Mouse (Mus musculus): ENCODE data around the gene Csnk2b.

Csnk2b gene

DNA sequence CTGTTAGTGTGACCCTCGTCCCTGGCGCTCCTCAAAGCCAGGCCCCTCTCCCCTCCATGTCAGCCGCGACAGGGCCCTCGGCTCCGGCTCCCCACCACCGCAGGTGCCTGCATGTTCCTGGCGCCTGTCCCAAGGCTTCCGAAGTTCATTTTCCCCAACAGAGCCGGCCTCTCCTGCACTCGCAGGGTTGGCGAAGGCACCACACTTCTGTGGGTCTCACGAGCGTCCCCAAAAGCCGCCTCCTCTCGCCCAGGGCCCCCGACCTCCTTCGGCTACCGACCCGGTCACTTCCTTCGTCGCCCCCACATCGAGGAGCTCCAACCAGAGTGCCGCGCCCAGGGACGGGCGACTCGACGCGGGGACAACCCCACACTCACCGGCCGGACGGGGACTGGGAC lies 1.1 kb downstream of the Csnk2b start:
- peak; percentile 62 for DNase-seq

DNA sequence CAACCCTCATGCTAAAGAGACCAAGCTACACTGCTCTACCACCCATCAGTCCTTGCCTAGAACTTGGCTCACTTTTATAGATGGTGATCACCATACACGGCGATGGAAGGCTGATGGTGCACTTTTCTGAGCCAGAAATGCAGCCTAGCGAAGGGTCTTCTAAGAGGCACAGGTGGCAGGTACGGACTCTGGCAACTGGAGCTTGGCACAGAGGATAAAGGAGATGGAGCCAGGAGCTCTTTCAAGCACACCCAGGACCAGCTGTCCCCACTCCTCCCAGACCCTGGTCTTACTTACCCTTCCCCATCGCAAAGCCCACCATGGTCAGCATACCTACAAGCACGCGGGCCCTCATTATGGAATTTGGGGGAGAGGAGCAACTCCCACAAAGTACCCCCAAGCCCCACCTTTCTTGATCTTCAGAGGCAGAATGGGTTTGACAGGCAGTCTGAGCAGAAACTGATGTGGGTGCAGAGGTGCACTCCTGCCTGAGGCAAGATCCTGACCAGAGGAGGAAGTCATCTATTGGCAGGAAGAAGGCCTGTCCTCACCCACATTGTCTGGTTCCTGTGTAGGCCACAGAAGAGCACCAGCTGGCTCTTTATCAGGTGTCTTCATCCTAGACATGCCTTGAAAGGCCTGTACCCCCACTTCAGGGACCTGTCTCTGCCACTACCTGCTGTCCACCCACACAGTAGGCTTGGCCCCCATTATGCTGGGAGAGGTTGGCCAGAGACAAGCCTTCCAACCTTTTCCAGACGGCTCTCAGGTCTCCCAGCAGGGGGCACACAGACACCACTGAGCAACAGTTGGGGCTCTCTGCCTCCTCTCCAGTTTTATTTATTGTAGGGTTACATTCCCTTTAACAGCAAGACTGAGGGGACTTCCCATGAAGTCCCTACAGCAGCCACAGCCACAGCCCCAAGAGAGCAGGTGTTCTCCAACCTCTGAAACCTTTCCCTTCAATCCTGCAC lies 6.5 kb downstream of the Csnk2b start, which contains the start of gene Ly6g5b:
Gene Ly6g5b, minus strand, starts transcription at position 383 of the 974 bp plus-strand sequence.
- no peak for DNase-seq

DNA sequence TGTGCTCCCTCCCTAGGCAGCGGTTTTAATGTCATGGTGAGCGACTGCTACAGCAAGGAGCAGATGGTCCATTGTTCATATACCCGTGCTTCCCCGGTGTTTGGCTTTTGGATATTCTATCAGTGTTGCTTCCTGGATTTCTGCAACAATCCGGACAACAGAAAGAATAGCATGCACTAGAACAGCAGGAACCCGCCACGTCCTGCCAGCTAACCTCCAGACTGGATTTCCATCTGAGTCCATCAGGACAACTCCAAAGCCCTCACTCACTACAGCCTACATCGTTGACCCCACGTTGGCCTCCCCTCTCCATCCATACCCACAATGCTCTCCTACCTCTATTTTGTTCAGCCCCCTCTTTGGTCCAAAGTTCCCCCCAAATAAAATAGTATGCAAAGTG lies 10.1 kb downstream of the Csnk2b start:
- DNase-seq = no peak

DNA sequence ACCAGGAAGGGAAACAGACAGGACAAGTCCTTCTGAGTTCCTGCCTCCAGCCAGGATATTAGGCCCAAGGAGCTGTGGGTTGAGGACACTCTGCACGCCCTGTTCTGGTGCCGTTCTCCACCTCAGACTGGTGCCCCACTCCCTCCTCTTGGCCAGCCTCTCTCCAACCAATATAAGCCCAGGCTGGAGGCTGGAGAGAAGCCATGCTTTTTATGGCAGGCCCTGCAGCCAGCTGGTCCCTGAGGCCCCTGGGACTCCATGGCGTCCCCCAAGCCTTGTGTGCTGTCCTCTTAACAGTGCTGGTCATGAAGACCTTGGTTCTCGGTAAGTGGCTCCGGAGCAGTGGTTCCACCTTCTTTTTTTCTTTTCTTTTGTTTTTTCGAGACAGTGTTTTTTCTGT lies 13.8 kb downstream of the Csnk2b start, which contains the start of gene Ly6g5c:
Gene Ly6g5c, plus strand, starts transcription at position 183 of the 400 bp plus-strand sequence.
- no peak for DNase-seq

DNA sequence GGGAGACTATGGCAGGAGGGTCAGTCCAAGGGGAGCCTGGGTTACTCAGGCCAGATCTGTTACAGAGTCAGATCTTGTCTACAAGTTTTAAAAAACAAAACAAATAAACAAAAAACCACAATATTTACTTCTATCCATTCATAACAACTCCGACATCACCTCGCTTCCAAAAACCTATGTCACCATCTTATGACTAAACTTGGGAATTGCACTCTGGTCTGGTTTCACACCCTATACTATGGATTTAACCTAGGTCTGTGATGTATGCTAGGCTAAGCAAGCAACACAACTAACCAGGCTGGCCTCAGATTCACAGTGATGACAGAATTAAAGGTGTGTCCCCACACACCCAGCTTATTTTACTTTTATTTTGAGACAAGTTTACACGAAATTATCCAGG lies 15.3 kb downstream of the Csnk2b start:
- no peak for DNase-seq

DNA sequence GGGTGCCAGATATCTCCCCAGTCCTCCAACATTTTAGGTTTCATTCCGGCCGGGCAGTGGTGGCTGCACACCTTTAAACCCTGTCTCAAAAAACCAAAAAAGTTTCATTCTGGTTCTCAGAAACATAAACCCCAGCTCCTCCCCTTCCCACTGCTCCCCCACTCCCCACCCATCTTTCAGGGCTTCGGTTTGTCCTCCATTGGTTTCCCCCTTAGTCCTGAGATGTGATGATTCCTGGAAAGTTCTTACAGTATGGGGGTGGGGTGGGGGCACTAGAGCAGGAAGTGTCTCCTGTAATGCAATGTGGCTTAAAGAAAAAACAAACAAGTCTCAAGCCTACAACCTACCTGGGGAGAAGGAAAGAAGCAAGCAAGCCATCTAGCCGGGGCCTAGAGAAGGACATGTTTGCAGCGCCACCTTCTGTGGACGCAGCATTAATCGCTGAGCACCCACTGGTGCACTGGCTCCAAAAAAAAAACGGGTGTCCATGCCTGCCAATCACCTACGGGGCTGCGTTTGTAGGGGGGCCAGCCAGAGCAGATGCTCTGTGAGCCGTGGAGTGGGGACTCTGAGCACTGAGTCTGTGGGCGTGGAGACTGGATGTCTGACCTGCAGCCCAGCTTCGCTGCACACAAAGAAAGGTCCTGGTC lies 16.0 kb downstream of the Csnk2b start:
- DNase-seq = peak; percentile 47

DNA sequence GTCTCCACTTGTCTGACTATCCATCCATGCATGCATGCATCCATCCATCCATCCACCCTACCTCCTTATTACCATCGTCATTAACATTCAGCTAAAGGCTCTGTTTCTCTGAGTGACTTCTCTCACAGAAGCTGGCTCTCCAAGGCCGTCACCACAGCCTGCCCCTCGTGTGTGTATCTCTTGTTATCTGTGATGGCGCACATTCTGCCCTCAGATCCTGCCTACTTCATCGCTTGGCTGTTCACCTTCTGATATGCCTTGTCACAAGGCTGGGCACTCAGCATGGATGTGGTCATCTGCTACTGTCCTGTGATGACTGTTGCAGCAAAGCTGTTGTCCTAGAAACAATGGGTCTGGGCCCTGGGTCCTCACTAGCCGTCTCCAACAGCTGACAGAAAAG lies 17.1 kb downstream of the Csnk2b start:
- no peak for DNase-seq

DNA sequence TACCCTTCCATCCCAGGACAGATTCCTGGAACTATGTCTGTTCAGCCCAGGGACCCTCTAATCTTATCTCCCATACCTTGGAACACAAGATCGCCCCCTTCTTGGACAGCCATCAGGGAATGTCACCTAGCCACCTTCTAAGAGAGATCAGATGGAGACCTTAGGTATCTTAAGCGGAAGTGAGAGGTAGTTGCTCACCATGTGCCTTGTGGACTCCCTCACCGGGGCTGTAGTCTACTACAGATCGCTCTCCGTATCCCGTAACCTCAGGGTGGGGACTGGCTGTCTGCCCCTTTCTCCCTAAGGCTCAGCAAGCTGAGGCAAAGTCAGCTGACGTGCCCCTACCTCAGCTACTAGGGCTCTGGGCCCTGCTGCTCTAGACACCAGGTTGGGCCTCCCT lies 17.8 kb downstream of the Csnk2b start:
- DNase-seq = no peak

DNA sequence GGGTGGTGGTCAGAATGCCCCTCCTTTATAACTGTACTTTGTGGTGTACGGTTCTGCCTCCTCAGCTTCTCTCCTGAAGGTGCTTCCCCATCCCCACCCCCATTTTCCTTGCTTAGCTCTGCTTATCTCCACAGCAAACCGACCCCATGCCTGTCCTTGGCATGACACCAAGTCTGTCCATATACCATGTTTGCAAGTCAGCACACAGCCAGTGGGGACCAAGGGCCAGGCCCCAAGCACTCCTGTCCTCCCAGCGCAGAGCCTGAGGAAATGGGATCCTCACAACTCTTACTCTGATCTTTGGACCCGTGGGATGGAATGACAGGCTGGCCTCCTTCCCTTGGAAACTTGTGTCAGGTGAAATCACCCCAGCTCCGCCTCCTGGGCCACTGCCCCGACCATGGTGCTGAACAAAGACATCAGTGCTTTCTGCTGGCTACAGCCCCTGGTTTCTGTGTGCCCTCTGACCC lies 18.6 kb downstream of the Csnk2b start:
- DNase-seq = peak; percentile 88

DNA sequence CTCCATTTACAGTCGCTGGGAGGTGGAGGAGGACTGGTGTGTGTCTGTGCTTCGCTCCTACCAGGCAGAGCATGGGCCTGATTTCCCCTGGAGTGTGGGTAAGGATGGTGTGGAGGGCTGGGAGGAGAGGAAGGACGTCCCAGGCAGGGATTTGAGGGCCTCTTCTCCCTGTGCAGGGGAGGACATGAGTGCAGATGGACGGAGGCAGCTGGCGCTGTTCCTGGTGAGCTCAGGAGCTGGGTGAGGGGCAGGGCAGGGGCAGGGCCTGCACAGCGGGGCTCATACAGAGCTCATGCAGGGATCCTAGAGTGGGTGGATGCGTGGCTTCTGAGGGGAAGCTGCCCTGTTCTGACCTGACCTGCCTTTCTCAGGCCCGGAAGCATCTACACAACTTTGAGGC lies 19.6 kb downstream of the Csnk2b start:
- DNase-seq = no peak

DNA sequence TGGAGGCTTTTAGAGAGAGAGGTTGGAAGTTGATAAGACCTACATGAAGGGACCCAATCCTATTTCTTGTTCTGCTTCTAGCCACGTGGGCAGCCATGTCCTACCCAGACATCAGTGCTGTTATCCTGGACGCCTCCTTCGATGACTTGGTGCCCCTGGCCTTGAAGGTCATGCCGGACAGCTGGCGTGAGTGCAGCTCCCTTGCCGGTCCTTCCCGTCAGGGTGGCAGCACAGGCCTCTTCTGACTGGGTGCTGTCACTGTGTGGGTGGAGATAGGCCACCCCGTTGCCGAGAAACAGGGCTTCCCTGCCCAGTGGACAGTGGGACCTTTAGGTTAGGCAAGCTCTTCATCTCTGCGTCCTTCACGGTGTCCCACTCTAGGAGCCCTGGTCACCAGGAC lies 20.7 kb downstream of the Csnk2b start:
- no peak for DNase-seq

DNA sequence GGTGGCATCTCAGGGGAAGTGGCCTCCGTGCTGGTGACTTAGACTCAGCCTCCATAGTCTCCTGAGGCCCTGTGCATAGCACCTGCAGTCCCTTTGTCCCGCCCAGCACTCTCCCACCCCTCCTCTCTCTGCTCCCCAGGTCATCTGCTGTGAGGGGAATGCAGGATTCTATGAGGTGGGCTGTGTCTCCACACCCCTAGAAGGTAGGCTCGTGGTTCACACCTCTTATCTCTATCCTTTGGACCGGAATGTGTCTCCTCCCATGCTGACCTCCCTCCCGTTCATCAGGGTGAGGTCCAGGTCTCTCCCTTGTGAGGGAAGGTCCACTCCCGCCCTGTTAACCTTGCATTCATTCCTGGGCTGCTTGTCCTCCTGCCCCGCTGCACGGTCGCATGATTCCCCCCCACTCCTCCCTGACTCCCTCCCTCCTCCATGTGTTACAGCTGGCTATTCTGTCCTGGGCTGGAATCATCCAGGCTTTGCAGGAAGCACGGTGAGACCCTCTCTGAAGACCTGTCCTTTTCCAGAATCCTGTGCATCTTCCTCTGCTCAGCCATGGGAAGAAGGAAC lies 21.6 kb downstream of the Csnk2b start:
- no peak for DNase-seq

DNA sequence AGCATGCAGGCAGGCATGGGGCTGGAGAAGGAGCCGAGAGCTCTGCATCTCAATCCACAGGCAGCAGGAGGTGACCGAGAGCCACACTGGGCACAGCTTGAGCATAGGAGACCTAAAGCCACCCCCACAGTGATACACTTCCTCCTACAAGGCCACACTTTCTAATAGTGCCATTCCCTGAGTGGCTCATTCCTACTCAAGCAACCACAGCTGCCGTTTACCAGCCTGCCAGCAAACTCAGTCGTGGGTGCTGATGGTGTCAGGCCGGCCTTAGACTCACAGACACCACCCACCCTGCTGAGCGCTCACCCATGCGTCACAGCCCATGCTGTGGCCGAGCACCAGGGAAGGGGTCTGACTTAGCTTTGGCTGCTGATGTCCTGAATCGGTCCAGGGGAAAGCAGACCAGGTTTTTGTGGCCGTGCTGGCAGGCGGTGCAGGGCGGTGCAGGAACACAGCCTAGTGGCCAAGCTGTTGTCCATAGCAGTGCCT lies 24.6 kb downstream of the Csnk2b start:
- peak; percentile 39 for DNase-seq

DNA sequence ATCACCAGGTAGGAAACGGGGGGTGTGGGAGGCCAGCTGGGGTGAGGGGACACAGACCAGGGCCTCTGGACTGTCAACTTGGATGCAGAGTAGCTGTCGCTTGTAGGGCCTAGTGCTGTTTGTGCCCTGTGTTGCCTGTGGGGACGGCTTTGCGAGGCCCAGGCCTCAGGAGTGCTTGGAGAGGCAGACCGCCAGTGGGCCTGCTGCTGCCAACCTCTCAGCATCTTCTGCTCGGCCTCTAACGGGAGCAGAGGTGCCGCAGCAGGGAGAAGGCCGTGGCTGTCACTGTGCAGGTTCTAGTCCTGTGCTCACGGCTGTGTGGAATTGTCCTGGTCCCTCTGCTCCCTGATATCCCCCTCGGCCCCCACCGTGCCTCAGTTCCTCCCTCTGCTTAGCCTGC lies 25.3 kb downstream of the Csnk2b start:
- no peak for DNase-seq

DNA sequence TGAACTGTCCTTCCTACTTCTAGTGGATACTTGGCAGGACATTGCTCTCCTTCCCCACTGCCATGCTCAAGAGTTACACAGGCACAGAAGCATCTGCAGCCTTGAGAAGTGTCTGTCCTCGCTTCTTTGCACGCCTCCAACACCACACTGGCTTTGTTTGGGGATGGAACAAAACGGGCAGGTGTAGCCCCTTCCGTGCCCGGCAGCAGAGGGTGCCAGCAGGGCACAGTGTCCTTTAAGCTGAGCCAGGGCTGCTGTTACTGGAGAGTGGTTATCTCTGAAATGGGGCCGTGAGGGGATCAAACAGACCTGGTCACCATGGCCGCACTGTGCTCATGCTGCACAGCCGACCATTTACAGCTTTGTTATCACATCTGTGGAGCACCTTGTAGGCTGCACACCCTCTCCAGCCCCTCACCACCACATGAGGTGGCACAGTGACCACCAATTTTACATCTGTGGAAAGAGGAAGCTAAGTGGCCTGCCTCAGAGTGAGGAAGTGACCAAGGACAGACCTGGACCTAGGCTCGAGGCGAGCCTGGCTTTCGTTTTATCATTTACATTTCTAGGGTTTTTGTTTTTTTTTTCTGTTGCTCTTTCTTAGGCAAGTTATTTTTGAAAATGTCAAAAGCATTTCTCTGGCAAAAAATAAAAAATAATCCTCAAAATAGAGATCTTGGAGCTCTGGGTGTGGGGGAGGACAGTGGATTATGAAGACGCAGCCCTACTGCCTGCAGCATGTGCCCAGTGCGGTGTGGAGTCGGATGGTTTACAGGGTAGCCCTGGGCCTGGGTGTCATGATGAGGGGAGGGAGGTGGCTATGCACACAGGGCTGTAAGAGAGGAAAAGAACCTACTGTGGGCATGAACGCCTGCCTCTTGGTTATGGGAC lies 27.1 kb downstream of the Csnk2b start:
- no peak for DNase-seq

DNA sequence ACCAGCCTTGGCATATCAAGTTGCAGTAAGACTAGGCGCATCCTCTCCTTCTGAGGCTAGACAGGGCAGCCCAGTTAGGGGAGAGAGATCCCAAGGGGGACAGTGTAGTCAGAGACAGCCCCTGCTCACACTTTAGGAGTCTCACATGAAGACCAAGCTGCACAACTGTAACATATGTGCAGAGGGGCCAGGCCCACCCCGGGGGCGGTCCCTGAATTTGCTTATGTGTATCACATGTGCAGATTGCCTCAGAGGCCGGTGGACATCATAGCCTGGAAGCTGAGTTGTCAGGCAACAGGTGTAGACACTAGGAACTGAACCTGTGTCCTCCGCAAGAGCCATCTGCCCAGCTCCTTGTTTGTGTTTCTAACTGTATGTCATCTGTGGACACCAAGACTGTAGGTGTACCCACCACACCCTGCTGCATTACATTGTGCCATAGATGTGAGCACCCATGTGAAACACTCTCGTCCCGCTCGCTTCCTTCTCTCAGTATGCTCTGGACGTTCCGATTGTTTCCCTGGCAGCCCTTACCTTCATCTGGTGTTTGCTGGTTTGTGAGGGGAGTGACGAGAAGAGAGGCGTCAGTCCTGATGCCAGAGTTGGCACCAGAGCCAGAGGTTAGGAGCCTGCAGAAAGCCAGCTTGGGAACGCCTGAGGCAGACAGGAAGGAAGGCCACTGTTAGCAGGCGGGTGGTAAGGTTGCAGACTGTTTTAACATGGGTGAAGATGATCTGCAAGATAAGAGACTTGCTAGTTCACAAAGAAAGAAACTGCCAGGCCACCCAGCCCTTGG lies 29.3 kb downstream of the Csnk2b start:
- DNase-seq = no peak

DNA sequence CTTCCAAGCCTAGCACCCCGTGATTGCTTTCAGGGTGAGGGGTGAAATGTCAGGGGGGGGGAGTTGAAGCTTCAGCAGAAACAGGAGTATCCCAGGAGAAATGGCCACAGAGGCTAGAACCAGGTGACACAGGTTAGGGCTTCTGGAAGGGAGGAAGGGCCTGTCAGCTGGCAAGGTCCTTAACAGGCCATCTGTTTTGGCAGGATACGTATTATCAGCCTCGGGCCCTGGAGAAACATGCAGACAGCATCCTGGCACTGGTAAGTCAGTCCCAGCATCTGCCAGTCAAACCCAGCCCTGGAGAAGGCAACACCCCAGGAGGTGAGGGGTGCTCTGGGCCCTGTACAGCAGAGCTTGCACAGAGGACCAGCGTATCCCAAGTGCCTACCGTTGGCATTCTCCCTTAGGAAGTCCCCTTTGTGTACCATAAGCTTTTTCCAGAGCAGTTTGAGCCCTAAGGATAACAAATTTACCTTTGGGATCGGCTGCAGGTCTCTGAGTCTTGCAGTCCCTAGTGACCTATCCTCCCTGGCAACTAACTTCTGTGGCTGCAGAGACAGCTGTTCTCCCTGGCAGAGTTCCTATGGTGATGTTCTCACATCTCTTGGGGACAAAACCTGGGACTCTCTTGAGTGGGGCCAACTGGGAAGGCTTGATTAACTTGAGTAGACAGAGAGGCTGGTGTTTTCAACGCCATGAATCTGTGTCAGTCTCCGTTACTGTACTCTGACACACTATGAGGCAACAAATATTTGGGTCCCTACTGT lies 31.5 kb downstream of the Csnk2b start:
- no peak for DNase-seq

DNA sequence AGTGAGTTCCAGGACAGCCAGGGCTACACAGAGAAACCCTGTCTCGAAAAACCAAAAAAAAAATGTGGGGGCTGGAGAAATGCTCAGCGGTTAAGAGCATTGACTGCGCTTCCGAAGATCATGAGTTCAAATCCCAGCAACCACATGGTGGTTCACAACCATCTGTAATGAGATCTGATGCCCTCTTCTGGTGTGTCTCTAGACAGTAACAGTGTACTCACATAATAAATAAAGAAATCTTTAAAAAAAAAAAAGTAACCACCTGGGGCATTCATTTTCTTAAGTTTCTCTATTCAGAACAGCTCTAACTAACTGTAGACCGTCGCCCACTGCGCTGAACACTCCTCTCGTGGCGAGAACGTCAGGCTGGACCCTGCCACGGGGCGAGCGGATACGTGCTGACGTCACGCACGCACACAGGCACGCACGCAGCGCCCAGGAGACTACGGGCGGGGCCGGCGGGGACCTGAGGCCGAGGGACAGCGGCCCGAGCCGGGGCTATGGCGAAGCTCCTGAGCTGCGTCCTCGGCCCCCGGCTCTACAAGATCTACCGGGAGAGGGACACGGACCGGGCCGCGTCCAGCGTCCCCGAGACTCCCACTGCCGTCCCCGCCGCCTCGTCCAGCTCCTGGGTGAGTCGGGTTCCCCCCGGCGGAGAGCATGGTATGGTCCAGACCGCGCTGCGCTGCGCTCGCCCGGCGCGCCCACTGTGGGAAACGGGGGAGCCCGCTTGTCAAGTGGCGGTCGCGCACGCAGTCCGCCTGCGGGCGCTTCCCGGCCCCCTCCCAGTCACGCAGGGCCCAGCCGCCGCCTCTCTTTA lies 32.8 kb downstream of the Csnk2b start, which contains the start of gene Abhd16a:
Gene Abhd16a, plus strand, starts transcription at position 439 of the 820 bp plus-strand sequence.
- peak; percentile 95 for DNase-seq

DNA sequence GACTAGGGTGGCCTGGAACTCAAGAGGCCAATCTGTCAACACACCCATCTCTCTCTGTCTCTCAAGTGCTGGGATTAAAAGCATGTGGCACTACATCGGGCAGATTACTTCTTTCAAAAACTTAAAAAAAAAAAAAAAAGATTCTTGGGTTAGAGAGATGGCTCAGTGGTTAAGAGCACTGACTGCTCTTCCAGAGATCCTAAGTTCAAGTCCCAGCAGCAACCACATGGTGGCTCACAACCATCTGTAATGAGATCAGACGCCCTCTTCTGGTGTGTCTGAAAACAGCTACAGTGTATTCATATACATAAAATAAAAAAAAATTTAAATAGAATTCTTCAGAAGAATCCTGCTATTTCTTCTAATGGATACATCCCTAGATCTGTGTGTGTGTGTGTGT lies 33.7 kb downstream of the Csnk2b start:
- DNase-seq = no peak
